Mouse (Mus musculus) heart, postnatal 0 days (tissue): Measurements from ENCODE around the gene Gabbr2. TPM values are rescaled to one million over a fixed set of nuclear protein-coding genes. Genes with fewer than 3 reads are reported as not detected.

Experiments
- ATAC-seq: fragments of 200-750 bp; cut with Nextera tagmentation; 2 replicates; pipeline ENCODE4 v1.8.0; 2017; ENCODE audit warnings: low read depth, moderate number of reproducible peaks, moderate library complexity; ENCODE audit not compliant: insufficient read depth
- DNase-seq: peaks from one replicate; pipeline ENCODE4 v3.0.0-alpha.2; 2016; ENCODE audit warnings: low spot score
- H3K27ac ChIP-seq: fragments of 300-500 bp; sonication (generic); 2 replicates; pipeline ENCODE4 v1.5.1; 2014; ENCODE audit warnings: low read depth, mild to moderate bottlenecking
- H3K27me3 ChIP-seq: fragments of 300-500 bp; sonication (generic); 2 replicates; pipeline ENCODE4 v1.6.1; 2014; ENCODE audit warnings: low read length, mixed read lengths; ENCODE audit not compliant: control insufficient read depth, insufficient read depth
- H3K36me3 ChIP-seq: fragments of 300-500 bp; sonication (generic); replicated peaks from 2 replicates; pipeline ENCODE4 v1.6.1; 2014; ENCODE audit warnings: low read length, mixed read lengths; ENCODE audit not compliant: control insufficient read depth, insufficient read depth
- H3K4me1 ChIP-seq: fragments of 300-500 bp; sonication (generic); 2 replicates; pipeline ENCODE4 v1.6.1; 2014; ENCODE audit warnings: antibody characterized with exemption; ENCODE audit not compliant: control insufficient read depth, insufficient read depth
- H3K4me2 ChIP-seq: fragments of 300-500 bp; sonication (generic); 2 replicates; pipeline ENCODE4 v1.6.1; 2014; ENCODE audit warnings: low read depth, mild to moderate bottlenecking, low read length, moderate library complexity
- H3K4me3 ChIP-seq: fragments of 300-500 bp; sonication (generic); 2 replicates; pipeline ENCODE4 v1.5.1; 2014; ENCODE audit warnings: low read depth, low read length
- H3K9ac ChIP-seq: fragments of 300-500 bp; sonication (generic); replicated peaks from 2 replicates; pipeline ENCODE4 v1.6.1; 2014; ENCODE audit warnings: low read depth, low read length, mixed read lengths
- H3K9me3 ChIP-seq: fragments of 300-500 bp; sonication (generic); replicated peaks from 2 replicates; pipeline ENCODE4 v1.6.1; 2016; ENCODE audit warnings: low read length; ENCODE audit not compliant: control insufficient read depth
- CTCF ChIP-seq: IDR thresholded peaks from 2 replicates; pipeline ENCODE4 v1.5.1; 2016; ENCODE audit warnings: antibody characterized with exemption, control low read depth, low read depth
- EP300 ChIP-seq: IDR thresholded peaks from 2 replicates; pipeline ENCODE4 v1.6.1; 2016; ENCODE audit warnings: antibody characterized with exemption, low read depth
- WGBS: fragments of 180-500 bp; shearing (Covaris S2); extraction: QIAGEN DNeasy Blood & Tissue Kit; methylation state at CpG from one replicate; pipeline ENCODE4 v1.1.7; 2014; 5-methylcytosine and 5-hydroxymethylcytosine counted together
- polyA plus RNA-seq: library from polyadenylated mRNA; unstranded; fragments of >200 nt; fragmentation: Nextera tagmentation; extraction: Ambion mirVana; gene quantifications from 2 replicates; pipeline ENCODE4 v1.2.1, GENCODE M21; 2015
- total RNA-seq: library from RNA; depleted of rRNA; stranded (reverse); fragments of >200 nt; gene quantifications from 2 replicates; pipeline ENCODE4 v1.2.3, GENCODE M21; 2014; ENCODE audit warnings: low replicate concordance

Gabbr2 gene
- total and polyA plus RNA-seq, 2 experiments from 2014 or later, result 0.07 TPM; not detected in 1

GRCm38 (mm10) chr4:46987809-46988208 lies 3.9 kb downstream of the Gabbr2 start:
- H3K9me3 ChIP-seq, result no peaks in the 10 kb centered on the region
- H3K4me3 ChIP-seq, result no peak overlapping the region
- DNase-seq, result no peak
- H3K4me1 ChIP-seq, result no peaks in the 10 kb centered on the region
- H3K36me3 ChIP-seq, result no peaks in the 10 kb centered on the region
- H3K4me2 ChIP-seq, result no peak overlapping the region
- no peak overlapping the region for H3K27ac ChIP-seq
- no peak overlapping the region for H3K9ac ChIP-seq
- peaks cover 61% of the 10 kb centered on the region for H3K27me3 ChIP-seq
- WGBS, result 82% methylated on average over 6 of the region's 6 CpGs
- TF ChIP-seq CTCF, result no peak
- no peak for TF ChIP-seq EP300
- no peak for ATAC-seq

GRCm38 (mm10) chr4:46986054-46986453 lies 5.6 kb downstream of the Gabbr2 start:
- no peak overlapping the region for H3K9ac ChIP-seq
- no peaks in the 10 kb centered on the region for H3K36me3 ChIP-seq
- DNase-seq (no peak), ATAC-seq (no peak)
- no peaks in the 10 kb centered on the region for H3K4me1 ChIP-seq
- no peak overlapping the region for H3K4me3 ChIP-seq
- H3K27me3 ChIP-seq, result peaks cover 45% of the 10 kb centered on the region
- TF ChIP-seq EP300 (no peak), CTCF (no peak)
- no peak overlapping the region for H3K27ac ChIP-seq
- H3K4me2 ChIP-seq, result no peak overlapping the region
- no peaks in the 10 kb centered on the region for H3K9me3 ChIP-seq

GRCm38 (mm10) chr4:46982912-46983311 lies 8.8 kb downstream of the Gabbr2 start:
- Histone ChIP-seq H3K4me3 (no peak overlapping the region), H3K9ac (no peak overlapping the region), H3K27me3 (peaks cover 17% of the 10 kb centered on the region), H3K36me3 (no peaks in the 10 kb centered on the region), H3K27ac (no peak overlapping the region), H3K4me2 (no peak overlapping the region), H3K4me1 (no peaks in the 10 kb centered on the region), H3K9me3 (no peaks in the 10 kb centered on the region)
- TF ChIP-seq EP300, result no peak
- WGBS, result 59% methylated on average over 5 of the region's 5 CpGs
- ATAC-seq (no peak), DNase-seq (no peak)

GRCm38 (mm10) chr4:46982094-46982493 lies 9.6 kb downstream of the Gabbr2 start:
- Histone ChIP-seq H3K27ac (no peak overlapping the region), H3K27me3 (peaks cover 15% of the 10 kb centered on the region)
- ATAC-seq, result no peak

GRCm38 (mm10) chr4:46978371-46978770 lies 13.3 kb downstream of the Gabbr2 start:
- no peaks in the 10 kb centered on the region for H3K4me1 ChIP-seq
- WGBS, result 81% methylated on average over 6 of the region's 6 CpGs
- DNase-seq (no peak), ATAC-seq (no peak)
- no peaks in the 10 kb centered on the region for H3K36me3 ChIP-seq
- no peak overlapping the region for H3K27ac ChIP-seq
- no peak overlapping the region for H3K9ac ChIP-seq
- TF ChIP-seq CTCF (no peak), EP300 (no peak)
- H3K4me2 ChIP-seq, result no peak overlapping the region
- H3K4me3 ChIP-seq, result no peak overlapping the region
- no peaks in the 10 kb centered on the region for H3K9me3 ChIP-seq
- 0 out of 2 replicates have a peak, but pooled peaks cover 5% of the 10 kb centered on the region for H3K27me3 ChIP-seq

More at GRCm38 (mm10) chr4:46982094-46982493, 9.6 kb downstream of the Gabbr2 start:
- Histone ChIP-seq H3K4me2 (no peak overlapping the region), H3K9ac (no peak overlapping the region), H3K36me3 (no peaks in the 10 kb centered on the region), H3K9me3 (no peaks in the 10 kb centered on the region), H3K4me3 (no peak overlapping the region), H3K4me1 (no peaks in the 10 kb centered on the region)
- TF ChIP-seq CTCF (no peak), EP300 (no peak)
- 80% methylated on average over 4 of the region's 4 CpGs for WGBS
- DNase-seq, result no peak

GRCm38 (mm10) chr4:46977161-46977560 lies 14.5 kb downstream of the Gabbr2 start:
- TF ChIP-seq CTCF (no peak), EP300 (no peak)
- Histone ChIP-seq H3K4me3 (no peak overlapping the region), H3K4me1 (no peaks in the 10 kb centered on the region), H3K4me2 (no peak overlapping the region), H3K9ac (no peak overlapping the region), H3K27me3 (no peaks in the 10 kb centered on the region), H3K9me3 (no peaks in the 10 kb centered on the region), H3K36me3 (no peaks in the 10 kb centered on the region), H3K27ac (no peak overlapping the region)
- DNase-seq (no peak), ATAC-seq (no peak)
- WGBS, result 84% methylated on average over 7 of the region's 7 CpGs
